Mouse (Mus musculus) layer of hippocampus, adult 6 months (tissue): Measurements from ENCODE around the gene Tas2r107. TPM values are rescaled to one million over a fixed set of nuclear protein-coding genes. Genes with fewer than 3 reads are reported as not detected.

ENCODE experiments used
- long read RNA-seq, 2 experiments: library from polyadenylated mRNA; unstranded; transcript quantifications; one replicate each; pipeline ENCODE4 v2.0.0; 2019 to 2020
- polyA plus RNA-seq: library from polyadenylated mRNA; unstranded; fragments of <200 nt; fragmentation: Nextera tagmentation; gene quantifications from 2 replicates; pipeline ENCODE4 v1.2.3, GENCODE M21; 2021

Tas2r107 gene
- not detected in 2 replicates for polyA plus RNA-seq
- long read RNA-seq, experiment 1 = 0 reads
- long read RNA-seq, experiment 2 = 0 reads

GRCm38 (mm10) chr6:131660049-131660448 is at the start of gene Tas2r107:
TSS of gene Tas2r107 (minus strand) at chr6:131660149.

GRCm38 (mm10) chr6:131689963-131690362 is 30.0 kb upstream of the Tas2r107 start, which contains the start of gene Tas2r114:
TSS of gene Tas2r114 (minus strand) at chr6:131690063.

GRCm38 (mm10) chr6:131687395-131687794 is 27.4 kb upstream of the Tas2r107 start, which contains the start of gene Tas2r105:
TSS of gene Tas2r105 (minus strand) at chr6:131687495.

GRCm38 (mm10) chr6:131685644-131686043 is 25.7 kb upstream of the Tas2r107 start, which contains the start of gene Tas2r104:
TSS of gene Tas2r104 (minus strand) at chr6:131685744.

GRCm38 (mm10) chr6:131678786-131679185 is 18.8 kb upstream of the Tas2r107 start, which contains the start of gene Tas2r106:
TSS of gene Tas2r106 (minus strand) at chr6:131678886.

GRCm38 (mm10) chr6:131630812-131631211 is 29.1 kb downstream of the Tas2r107 start, which contains the start of gene Tas2r130:
TSS of gene Tas2r130 (minus strand) at chr6:131630912.

Other genes starting within 250 kb of the Tas2r107 start
- gene 5430401F13Rik, start 173.7 kb downstream of the Tas2r107 start, polyA plus RNA-seq = not detected in 2 replicates
- gene Gm6619, start 173.7 kb downstream of the Tas2r107 start, polyA plus RNA-seq = not detected in 2 replicates
- gene Tas2r130, start 29.2 kb downstream of the Tas2r107 start, polyA plus RNA-seq = not detected in 2 replicates
- not detected in 2 replicates for gene Tas2r106, start 18.7 kb upstream of the Tas2r107 start, polyA plus RNA-seq
- not detected in 2 replicates for gene Tas2r104, start 25.6 kb upstream of the Tas2r107 start, polyA plus RNA-seq
- gene Tas2r105, start 27.3 kb upstream of the Tas2r107 start, polyA plus RNA-seq = not detected in 2 replicates
- gene Tas2r114, start 29.9 kb upstream of the Tas2r107 start, polyA plus RNA-seq = not detected in 2 replicates